Mouse (Mus musculus) thymus, postnatal 0 days (tissue): ENCODE measurements around the gene Oasl2. TPM values are rescaled to one million over a fixed set of nuclear protein-coding genes. Genes with fewer than 3 reads are reported as not detected.
"Not testable (repeated sequence)": the region's sequence is repeated elsewhere in the genome, so short reads cannot be mapped to it uniquely, and the experiment has no call there.

Experiments
- DNase-seq: peaks from one replicate; pipeline ENCODE4 v3.0.0-alpha.2; 2015; ENCODE audit warnings: low spot score
- polyA plus RNA-seq: library from polyadenylated mRNA; unstranded; fragments of >200 nt; fragmentation: Nextera tagmentation; extraction: Ambion mirVana; gene quantifications from 2 replicates; pipeline ENCODE4 v1.2.1, GENCODE M21; 2015

Gene Oasl2
- 77.9 and 95.8 TPM in 2 replicates for polyA plus RNA-seq

DNA sequence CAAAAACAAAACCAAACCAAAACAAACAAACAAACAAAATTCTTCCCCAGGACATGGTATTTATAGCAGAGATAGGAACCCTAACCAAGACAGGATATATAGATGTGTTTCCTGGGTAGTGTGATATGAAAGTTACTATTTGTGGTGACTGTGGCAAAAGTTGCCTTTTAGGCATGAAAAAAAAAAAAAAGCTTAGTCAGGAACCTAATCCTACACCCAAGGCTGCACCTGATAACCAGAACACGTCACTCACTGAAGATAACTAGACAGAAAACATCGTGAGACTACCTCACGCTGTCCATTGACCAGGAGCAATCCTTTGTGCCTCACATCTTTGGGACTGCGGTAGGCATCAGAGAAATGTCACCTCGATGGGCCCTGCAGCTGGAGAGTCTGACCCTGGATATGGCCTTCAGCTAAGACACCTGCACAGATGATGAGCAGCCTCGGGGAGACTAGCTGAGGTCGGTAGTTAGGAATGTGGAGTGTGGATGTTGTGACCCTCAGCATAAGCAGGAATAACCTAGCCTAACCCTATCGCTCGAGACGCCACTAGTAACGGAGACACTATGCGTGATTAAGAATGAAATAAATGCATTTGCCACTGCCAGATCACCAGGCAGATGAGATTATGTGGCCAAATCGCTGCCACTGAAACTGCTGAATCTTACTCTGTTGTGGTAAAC is at the start of gene Oasl2:
TSS of gene Oasl2 (plus strand) at position 249 of the 686 bp plus-strand sequence.
- DNase-seq = peak; percentile 30

DNA sequence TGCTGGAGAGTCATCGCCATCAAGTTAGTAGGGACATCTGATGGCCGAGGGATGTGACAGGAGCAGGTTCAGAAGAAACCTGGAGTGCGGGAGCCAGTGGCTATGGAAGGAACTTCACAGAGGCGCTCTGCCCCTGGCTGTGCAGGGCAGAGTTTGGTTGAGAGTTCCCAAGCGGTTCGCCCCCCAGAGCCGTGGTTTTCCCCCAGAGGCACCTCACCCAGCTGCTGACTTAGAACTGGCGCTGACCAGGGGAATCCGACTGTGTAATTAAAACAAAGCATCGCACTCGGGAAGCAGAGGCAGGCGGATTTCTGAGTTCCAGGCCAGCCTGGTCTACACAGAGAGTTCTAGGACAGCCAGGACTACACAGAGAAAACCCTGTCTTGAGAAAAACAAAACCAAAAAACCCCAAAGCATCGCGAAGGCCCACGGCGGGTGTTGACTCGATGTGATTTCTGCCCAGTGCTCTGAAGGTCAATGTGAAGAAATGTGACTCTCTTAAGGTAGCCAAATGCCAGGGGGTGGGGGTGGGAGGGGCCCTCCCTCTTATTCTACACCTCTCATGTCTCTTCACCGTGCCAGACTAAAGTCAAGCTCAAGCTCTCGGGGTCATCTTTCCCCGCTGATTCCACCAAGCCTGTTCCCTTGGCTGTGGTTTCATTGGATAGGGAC is 45.0 kb upstream of the Oasl2 start:
- DNase-seq = no peak

DNA sequence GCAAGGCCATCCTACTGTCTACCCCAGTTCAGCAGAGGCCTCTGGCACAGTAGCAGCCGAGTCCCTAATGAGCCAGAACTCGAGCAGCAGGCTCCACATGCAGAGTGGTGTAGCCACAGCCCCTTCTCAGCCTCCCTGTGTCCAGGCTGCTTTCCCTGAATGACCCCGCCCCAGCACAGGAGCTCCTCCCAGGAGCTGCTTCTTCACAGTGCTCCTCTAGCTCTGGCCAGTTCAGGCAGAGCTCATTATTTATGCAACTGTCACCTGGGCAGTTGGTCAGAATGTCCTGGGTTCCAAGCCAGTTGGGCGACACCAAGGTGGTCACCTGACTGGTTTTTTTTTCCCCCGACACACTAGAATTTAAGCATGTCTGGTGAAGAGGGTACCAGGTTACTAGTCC is 43.4 kb upstream of the Oasl2 start, which contains the start of gene 4930519G04Rik:
TSS of gene 4930519G04Rik (plus strand) at position 301 of the 400 bp plus-strand sequence.
- not testable (repeated sequence) for DNase-seq

DNA sequence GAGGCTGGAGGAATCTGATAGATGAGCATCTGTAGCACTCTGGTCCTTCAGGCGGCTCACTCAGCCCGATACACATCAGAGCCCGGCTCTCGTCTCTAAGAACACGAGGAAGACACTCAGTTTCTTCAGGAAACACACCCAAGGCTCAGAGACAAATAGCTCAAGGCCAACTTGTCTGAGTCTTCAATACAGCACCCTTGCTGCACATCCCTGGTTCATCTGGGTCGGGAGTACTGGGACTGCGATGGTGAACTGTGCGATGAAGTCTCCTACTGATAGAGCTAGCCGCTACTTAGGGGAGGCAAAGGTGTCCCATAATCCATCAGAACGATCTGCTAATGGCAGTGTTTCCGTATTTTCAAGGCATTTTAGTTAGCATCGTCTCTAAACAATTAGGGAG is 38.2 kb upstream of the Oasl2 start, which contains the start of gene Gm9936:
TSS of gene Gm9936 (minus strand) at position 101 of the 400 bp plus-strand sequence.
- no peak for DNase-seq

DNA sequence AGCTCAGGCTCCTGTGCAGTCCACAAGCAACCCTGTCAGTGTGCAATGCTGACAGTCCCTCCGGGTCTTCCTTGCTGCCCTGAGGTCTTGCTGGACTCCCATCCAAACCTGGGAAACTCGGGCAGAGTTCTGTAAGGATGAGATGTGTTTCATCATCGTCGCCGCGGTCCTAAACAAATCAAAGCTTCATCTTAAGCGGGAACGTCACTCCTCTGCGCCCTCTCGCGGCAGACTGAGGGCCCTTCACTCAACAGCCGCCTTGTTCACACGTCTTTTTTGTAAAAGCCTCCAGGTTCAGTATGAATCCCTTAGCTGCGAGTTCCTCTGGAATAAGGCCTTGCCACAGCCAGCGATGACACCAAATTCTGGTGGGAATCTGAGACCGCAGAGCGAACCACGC is 37.5 kb upstream of the Oasl2 start:
- peak; percentile 79 for DNase-seq

DNA sequence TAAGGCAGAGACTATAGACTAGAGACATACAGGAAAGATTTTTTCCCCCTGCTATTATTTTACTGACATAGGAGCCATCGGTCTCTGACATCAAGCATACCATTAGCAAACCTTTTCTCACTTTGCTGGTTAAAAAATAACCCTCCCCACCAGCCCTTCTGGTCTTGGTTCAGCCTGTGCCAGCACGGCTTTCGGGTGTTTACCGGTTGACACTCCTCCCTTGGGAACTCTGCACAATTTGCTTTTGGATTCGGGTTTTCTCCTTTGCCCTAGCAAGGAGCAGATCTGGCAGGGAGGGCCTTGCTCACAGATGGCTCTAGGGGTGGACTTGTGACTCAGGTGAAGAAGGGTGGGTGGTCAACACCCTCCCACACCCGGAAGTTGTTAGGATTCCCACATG is 35.0 kb upstream of the Oasl2 start:
- DNase-seq = no peak

DNA sequence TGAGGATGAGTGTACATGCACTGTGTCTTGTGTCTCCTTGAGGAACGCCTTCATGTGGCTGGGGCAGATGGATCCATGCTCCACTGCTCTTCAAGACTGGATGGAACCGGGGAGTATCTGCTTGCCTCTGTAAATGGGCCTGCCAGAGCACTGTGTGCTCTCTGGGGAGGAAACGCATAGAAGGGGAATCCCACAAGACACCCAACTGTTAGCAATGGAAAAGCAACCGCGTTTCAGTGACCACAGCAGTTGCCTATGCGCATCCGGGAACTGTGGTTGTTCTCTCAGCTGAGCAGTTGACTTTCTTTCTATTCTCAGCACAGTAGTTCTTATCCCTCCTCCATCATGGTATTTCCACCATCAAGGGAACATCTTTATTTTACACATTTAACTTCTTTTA is 31.9 kb upstream of the Oasl2 start:
- DNase-seq = peak; percentile 12

DNA sequence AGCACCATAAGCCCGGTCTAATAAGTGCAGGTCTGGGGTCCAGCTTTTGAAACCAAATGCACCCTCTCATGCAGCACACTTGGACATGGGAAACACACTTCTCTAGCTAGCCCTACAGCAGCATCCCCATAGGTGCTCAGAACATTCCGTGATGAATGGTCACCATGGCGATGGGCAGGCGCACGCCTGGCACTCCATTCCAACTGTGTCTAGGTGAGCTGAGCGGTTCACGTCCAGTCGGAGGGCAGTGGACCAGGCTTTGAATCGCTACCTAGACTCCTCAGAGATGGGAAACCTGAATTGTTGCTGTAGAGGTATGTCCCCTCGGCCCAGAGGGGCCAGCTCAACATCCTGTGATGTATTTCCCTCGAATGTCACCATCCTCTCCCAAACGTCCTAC is 31.5 kb upstream of the Oasl2 start:
- DNase-seq = no peak

DNA sequence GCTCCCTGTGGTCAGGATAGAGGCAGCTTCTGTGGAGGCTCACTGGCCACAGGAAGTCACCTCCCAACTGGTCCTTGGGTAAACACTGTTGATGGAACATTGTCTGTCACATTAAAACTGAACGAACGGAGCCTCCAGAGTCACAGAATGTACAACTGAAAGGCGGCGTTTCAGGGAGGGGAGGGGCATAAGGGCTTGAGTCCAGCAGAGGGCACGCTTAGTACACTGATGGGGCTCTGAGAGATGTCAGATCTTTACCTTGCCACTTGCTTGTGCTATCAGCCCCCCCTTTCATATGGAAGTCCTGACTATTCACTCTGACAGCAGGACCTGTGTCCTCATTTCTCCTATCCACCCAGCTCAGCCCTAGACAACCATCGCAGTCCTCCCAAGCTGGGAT is 20.9 kb upstream of the Oasl2 start:
- no peak for DNase-seq

DNA sequence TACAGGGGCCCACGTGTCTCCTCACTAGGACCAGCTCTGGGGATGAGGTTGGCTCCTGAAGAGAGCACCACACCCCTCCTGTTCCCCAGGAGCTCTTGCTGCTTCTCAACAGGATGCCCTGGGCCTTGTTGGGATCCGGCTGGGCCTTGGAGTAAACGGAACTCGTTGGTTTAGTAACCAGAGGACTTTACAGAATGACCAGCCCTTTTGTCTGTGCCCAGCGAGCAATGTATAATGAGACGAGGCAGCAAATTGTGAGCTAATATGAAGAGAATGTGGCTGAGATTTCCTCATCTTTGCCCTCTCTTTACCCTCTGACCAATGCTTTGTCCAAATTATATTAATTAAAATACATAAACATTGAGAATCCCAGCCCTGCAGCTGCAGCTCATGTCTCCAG is 20.4 kb upstream of the Oasl2 start:
- DNase-seq = no peak

DNA sequence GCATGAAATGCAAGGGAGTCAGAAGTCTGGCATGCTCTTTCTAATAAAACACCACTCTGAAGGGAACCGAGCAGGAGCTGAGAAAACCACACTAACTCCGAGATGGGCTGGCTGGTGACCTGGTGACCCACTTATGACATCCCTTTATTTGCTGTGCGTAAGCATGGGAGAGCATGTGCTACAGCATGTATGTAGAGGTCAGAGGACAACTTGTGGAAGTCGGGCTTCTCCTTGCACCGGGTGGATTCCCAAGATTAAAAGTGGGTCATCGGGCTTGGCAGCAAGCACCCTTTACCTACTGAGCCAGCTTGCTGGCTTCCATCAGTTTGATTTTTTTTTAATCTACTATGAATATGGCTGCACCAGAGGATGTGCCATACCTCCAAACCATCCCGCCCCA is 19.2 kb upstream of the Oasl2 start:
- DNase-seq = no peak

DNA sequence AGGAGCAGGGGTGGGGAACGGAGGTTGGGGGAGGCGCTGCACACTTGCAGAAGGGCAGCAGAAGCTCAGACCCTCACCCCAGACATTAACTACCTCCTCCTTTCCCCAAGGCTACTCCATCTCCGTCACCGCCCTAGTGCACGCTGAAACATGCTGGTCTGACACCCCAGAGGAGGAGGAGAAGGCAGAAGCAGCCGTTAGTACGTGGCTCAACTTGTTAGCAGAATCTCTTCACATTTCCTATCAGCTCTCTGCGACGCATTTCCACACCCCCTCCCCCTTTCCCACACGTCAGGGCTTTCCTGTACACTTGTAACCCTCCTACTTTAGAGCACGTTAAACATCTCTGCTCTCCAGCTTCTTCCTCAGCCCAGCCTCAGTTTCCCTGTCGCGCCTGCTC is 17.3 kb upstream of the Oasl2 start:
- DNase-seq = no peak

DNA sequence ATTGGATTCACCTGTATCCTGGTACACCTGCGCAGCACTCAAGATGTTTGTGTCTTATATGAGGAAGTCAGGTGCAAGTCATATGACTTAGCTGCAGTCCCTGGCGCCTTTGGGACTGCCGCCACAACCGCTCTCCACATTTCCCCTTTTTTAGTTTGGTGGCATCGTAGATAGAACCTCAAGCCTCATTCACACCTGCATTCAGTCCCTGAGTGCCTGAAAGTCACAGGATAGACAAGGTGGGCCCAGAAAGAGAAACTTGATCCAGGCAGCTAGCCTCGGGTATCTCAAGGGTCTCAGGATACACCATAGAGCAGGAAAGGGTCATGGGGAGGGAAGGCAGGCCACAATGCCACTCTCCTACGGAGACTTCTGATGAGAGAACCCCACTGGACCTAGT is 14.4 kb upstream of the Oasl2 start:
- peak; percentile 4 for DNase-seq

DNA sequence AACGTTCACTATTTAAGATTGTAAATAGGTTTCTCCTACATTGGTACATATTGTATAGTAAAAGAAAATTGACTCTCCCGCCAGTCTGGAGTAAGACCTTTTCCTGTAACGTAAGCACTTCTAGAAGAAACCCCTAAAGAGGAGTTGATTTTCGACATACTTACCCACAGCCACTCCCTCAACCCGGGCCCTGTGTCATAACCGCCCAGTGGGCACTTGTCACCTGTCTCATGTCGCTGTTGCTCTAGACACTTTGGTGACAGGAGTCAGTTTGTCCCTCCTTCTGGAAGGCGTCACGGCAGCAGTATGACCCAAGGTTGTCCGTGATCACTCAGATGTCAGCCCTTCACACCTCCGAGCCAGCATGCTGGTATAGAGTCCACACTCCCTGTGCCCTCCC is 13.7 kb upstream of the Oasl2 start:
- no peak for DNase-seq

DNA sequence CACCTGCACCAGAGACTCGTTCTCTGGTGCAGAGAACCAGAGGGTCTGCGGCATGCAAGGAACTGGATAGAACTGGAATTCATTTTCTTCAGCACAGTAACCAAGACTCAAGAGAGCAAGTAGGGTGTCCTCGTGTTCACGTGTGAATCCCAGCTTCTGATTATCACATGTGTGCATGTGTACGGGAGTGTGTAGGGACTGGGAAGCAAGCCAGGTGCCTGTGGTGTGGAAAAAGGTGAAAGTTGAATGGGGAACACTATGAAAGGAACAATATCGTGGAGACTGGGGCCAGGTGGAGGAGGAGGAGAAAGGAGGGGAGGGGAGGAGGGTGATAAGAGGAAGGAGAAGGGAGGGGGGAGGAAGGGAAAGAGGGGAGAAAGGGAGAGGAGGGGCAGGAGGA is 9.9 kb upstream of the Oasl2 start:
- DNase-seq = no peak

DNA sequence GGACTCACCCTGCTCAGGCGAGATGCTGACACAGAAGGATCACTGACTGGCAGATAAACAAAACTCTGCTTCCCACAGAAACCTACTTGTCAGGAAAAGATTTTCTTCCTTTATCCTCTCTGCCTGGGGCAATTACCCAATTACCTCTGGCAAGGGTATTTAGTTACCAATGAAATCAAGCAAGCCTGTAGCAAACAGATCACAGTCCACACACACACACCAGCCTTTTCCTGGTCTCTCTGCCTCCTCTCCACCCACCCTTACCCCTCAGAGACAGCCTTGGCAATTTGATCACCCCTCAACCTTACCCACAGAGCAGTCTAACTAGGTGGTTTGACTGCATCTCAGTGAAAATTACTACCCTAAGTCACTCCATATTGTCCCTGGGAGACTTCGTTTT is 7.7 kb upstream of the Oasl2 start:
- DNase-seq = no peak

DNA sequence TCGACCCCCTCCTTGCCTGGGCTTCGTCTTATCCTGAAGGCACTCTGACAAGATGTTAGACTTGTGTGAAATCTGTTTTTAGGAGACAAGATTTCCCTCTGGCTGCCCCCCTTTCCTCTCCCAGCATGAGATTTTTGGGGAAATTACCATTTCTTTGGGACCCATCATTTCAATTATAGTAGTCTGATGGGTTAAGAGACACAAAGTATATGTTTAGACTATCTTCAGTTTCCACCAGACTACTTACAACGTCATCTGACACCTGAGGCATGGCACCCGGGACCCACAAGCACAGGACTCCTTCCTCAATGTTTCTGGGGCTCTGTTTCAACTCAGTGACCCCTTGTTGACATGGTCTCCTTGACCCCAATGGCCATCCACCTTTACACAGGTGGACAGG is 1.2 kb upstream of the Oasl2 start:
- no peak for DNase-seq

DNA sequence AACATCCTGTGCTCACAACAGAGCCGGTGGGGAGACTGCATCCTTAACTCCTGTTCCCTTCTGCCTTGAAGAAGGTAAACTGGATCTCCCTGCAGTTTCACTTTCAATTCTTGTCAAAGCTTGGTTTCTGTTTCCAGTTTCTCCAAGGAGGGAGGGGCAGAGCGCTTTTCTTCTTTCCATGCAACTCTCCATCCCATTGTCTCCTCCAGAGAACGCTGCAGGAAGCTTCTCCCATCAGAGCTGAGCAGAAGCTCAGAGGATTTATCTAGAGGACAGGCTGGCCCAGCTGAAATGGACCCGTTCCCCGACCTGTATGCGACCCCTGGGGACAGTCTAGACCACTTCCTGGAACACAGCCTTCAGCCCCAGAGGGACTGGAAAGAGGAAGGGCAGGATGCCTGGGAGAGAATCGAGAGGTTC is 648 bp downstream of the Oasl2 start:
- DNase-seq = peak; percentile 72

DNA sequence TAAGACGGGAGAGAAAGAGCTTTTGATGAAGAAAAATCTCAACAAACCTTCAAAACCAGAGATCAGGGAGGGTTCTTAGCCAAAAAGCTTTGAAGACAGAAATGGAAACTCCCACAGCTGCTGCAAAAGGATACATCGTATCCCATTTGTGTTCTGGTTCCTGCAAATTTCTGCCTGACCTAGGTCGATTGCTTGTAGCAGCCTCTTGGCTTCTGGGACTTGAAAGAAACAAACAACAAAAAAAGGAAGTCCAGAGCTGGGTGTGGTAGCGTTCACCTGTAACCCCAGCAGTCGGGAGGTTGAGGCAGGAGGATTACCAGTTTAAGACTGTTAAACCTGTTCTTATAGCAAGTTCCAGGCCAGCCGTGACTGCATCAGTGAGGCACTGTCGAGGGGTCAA is 2.1 kb downstream of the Oasl2 start:
- no peak for DNase-seq

DNA sequence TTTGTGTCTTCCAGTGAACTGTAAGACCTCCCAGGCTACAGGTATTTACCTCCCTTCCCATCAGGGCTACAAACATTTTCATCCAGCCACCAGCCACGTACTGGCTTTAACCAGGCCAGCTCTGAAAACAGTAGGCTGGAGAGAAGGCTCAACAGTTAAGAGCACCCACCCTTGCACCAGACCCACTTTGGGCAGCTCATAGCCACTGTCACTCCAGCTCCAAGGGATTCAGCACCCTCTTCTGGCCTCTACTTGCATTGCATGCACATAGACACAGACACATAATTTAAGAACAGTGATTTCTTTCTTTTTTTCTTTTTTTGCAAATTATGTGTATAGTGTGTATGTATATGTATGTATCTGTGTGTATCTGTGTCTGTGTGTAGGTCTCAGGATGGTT is 5.7 kb downstream of the Oasl2 start:
- DNase-seq = peak; percentile 57

DNA sequence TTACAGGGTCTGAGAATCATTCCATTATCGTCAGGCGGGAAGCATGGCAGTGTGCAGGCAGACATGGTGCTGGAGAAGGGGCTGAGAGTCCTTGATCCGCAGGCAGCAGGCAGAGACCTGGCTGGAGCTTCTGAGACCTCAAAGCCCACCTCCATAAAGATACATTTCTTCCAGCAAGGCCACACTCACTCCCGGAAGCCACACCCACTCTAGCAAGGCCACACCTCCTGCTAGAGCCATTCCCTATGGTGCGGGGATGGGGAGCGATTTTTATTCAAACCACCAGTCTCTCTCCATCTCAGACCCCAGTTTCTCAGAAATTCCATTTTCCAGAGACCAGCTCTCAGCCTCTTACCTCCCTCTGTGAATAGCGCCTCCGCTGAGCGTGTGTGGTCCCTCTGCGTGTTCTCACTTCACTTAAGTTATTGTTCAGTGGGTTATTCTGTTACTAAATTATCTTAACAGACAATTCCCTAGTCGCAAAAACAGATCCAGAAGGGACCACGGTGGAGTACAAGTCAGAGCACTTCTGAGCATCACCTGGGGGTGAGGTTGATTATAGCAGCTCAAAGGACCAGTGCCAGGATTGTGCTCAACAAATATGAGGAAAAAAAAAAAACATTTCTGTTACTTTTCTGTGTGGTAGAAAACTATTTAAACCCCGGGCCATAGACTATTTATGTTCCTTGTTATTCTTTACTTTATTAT is 12.0 kb downstream of the Oasl2 start:
- DNase-seq = no peak

DNA sequence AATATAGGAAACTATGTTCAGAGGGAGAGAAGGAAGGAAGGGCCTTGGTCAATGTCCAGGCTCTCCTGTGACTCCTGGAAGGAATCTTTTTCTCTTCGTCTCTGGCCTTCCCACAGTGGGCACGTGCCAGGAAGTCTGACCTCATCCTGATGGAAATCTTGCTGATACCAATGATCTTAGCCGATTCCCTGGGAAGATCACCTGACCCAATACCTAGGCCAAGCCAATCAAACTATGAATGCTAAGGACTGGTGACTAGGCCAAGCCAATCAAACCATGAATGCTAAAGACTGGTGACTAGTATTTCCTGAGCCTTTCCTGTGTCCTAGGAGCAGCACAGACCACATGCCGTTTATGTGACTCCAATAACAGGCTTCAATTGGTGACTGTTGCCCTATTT is 16.9 kb downstream of the Oasl2 start:
- no peak for DNase-seq
